Mouse (Mus musculus) duodenum, adult 2 months (tissue): ENCODE data around the gene Gm21972. TPM values are rescaled to one million over a fixed set of nuclear protein-coding genes. Genes with fewer than 3 reads are reported as not detected.

Experiments used
- polyA plus RNA-seq: library from polyadenylated mRNA; depleted of rRNA; stranded (reverse); fragments of >200 nt; gene quantifications from 2 replicates; pipeline ENCODE4 v1.2.3, GENCODE M21; 2012; ENCODE audit warnings: low replicate concordance; rRNA removed

Gm21972 gene
- polyA plus RNA-seq: 0.33 TPM in 1 of 2 replicates, not detected in the other

DNA sequence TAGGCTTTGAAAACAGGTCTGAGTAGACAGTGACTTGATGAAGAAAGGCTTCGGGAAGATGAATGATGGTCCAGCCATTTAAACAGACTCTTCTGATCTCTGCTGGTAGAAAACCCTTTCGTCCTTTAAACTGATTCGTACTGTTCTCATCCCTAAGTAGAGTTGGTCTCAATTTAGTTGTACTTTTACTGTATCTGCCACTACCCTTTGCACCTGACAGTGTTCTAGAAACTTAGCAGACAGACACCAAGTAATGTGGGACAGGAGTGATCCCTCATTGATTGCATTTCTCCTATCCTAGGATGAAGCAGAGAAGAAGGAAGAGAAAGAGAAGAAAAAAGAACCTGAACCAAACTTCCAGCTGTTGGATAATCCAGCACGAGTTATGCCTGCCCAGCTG is at the start of gene Gm21972:
Gm21972 (plus strand) TSS at position 301 of the 400 bp plus-strand sequence.

DNA sequence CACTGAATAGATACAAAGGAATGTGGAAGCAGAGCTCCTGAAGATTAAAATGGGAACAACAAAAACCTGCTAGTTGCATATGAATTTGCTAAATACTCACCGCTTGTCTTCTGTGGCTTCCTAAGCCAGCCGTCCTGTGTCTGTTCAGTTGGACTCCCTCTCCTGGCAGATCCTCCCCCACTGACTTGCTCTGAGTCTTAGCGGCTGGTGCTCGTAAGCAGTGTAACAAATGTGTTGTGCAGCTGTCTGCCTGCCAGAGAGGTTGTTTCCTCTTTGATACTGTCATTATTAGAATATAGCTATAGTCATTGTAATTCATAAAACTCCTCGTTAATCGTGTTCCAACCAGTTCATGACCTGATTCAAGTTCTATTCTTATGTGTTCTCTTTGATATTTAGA is 21.7 kb upstream of the Gm21972 start, which contains the start of gene Htr2b:
Htr2b (minus strand) TSS at position 192 of the 400 bp plus-strand sequence.

DNA sequence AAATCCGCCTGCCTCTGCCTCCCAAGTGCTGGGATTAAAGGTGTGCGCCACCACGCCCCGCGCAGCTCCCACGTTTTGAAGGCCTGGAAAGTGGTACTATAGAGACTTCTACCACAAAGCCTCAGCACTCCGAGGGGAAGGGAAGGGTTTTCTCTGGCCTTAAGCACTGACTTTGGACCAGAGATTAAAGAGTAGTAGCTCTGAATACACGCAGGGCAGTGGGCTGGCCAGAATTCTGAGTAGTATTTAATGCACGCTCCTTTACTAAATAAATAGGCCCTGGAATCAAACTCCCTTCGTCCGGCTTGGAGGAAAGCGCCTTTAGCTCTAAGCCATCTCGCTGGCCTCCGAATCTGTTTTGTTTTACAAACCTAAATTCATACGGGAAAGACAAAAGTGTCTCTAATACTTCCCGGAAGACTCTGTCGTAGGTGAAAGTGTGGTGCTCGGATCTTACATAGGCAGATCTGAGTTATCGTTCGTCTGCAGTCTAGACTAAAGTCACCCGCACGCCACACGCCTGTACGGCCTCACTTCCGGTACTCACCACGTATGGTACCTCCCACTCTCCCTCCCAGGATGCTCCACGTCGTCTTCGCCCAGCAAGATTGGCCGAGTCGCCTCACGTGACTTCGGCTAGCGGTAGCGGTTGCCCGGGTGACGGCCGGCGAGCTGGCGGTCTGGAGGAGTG is 20.8 kb downstream of the Gm21972 start, which contains the start of gene Armc9:
Armc9 (plus strand) TSS at position 648 of the 691 bp plus-strand sequence.

Other genes starting within 250 kb of the Gm21972 start
- 95.4 and 123 TPM in 2 replicates for gene Itm2c, start 239.4 kb upstream of the Gm21972 start, polyA plus RNA-seq
- 0.39 and 0.53 TPM in 2 replicates for gene 4933407L21Rik, start 205.2 kb upstream of the Gm21972 start, polyA plus RNA-seq
- gene Gpr55, start 172.6 kb upstream of the Gm21972 start, polyA plus RNA-seq: 3.0 and 4.0 TPM in 2 replicates
- not detected in 2 replicates for gene Spata3, start 116.8 kb upstream of the Gm21972 start, polyA plus RNA-seq
- gene 2810459M11Rik, start 87.8 kb upstream of the Gm21972 start, polyA plus RNA-seq: 21.2 TPM in 2 replicates
- 12.0 and 13.5 TPM in 2 replicates for gene Psmd1, start 69.2 kb upstream of the Gm21972 start, polyA plus RNA-seq
- 0.94 and 1.7 TPM in 2 replicates for gene Htr2b, start 21.7 kb upstream of the Gm21972 start, polyA plus RNA-seq
- 1.00 and 1.8 TPM in 2 replicates for gene Armc9, start 21.1 kb downstream of the Gm21972 start, polyA plus RNA-seq
- 29.0 and 82.3 TPM in 2 replicates for gene B3gnt7, start 169.2 kb downstream of the Gm21972 start, polyA plus RNA-seq
- gene Ncl, start 225.8 kb downstream of the Gm21972 start, polyA plus RNA-seq: 4.2 and 4.9 TPM in 2 replicates